Mouse (Mus musculus) olfactory bulb, adult 2 months (tissue): Measurements from ENCODE around the gene Abhd17b. TPM values are rescaled to one million over a fixed set of nuclear protein-coding genes. Genes with fewer than 3 reads are reported as not detected.

Experiments
- H3K27ac ChIP-seq: fragments of 200-500 bp; 2 replicates; pipeline ENCODE4 v1.5.1; 2012; ENCODE audit warnings: low read depth, low read length; ENCODE audit not compliant: insufficient read depth
- H3K4me1 ChIP-seq: fragments of 200-500 bp; 2 replicates; pipeline ENCODE4 v1.6.1; 2012; ENCODE audit warnings: low read length; ENCODE audit not compliant: control insufficient read depth, insufficient read depth
- H3K4me3 ChIP-seq: fragments of 200-500 bp; 2 replicates; pipeline ENCODE4 v1.5.1; 2012; ENCODE audit warnings: mild to moderate bottlenecking, low read depth, low read length, moderate library complexity; ENCODE audit not compliant: insufficient read depth
- CTCF ChIP-seq: fragments of 200-500 bp; IDR thresholded peaks from 2 replicates; pipeline ENCODE4 v1.5.1; 2012; ENCODE audit warnings: low read depth, mild to moderate bottlenecking, low read length, moderate library complexity; ENCODE audit not compliant: insufficient read depth
- POLR2A ChIP-seq: fragments of 200-500 bp; IDR thresholded peaks from 2 replicates; pipeline ENCODE4 v1.6.1; 2012; ENCODE audit warnings: mild to moderate bottlenecking, low read depth, low read length, moderate library complexity; ENCODE audit not compliant: insufficient read depth
- WGBS: fragments of 180-500 bp; shearing (Covaris S2); methylation state at CpG from one replicate; pipeline ENCODE4 v1.1.7; 2018; 5-methylcytosine and 5-hydroxymethylcytosine counted together
- polyA plus RNA-seq: library from polyadenylated mRNA; stranded (reverse); fragments of >200 nt; gene quantifications from 2 replicates; pipeline ENCODE4 v1.2.4, GENCODE M21; 2012; ENCODE audit warnings: low replicate concordance; ENCODE audit not compliant: missing spikeins, insufficient read depth, insufficient read length

Abhd17b gene
- polyA plus RNA-seq, 1 experiment, result not detected

DNA sequence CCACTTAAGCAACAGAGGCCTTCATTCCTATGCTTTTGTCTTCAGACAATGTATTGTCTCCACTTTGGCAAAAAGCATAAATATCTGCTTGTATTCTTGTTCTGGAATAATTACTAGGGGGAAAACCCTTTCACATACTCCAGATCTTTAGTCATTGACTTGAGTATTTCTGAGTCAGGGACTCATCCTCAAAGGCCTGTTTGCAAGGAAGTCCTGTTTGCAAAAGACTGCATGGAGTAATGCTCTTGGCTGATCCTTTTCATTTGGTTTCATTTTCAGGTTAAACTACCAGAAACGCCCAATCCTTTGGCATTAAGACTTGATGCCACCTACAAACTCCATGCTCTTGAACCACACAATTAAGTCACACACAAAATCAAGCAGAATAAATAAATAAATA lies 9.1 kb upstream of the Abhd17b start:
- 71% methylated on average over 1 of the region's 1 CpGs for WGBS
- Histone ChIP-seq H3K4me1 (peaks cover 5% of the 10 kb centered on the region; the same call in 1 of the 2 replicates), H3K27ac (no peak overlapping the region), H3K4me3 (no peak overlapping the region)
- TF ChIP-seq POLR2A (no peak), CTCF (no peak)

DNA sequence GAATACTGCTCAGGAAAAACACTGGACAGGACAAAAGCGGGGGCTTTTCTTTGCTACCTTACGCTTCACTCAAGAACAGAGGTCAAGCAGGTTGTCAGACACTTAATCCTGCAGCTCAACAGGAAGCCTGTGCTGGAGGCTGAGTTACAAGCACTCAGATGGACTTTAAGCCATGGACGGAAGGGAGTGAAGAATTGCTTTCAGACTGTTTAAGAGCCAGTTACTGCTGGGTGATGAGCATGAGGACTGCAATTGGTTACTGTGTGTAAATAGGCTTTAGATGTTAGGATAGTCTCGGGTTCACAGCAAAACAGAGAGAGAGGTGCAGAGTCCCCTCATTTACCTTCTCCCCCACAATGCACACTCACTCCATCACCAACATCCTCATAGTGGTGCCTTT lies 7.7 kb upstream of the Abhd17b start:
- TF ChIP-seq POLR2A, result no peak
- no peak for TF ChIP-seq CTCF
- WGBS, result 92% methylated on average over 4 of the region's 4 CpGs
- Histone ChIP-seq H3K27ac (no peak overlapping the region), H3K4me3 (no peak overlapping the region), H3K4me1 (peaks cover 5% of the 10 kb centered on the region; the same call in 1 of the 2 replicates)

DNA sequence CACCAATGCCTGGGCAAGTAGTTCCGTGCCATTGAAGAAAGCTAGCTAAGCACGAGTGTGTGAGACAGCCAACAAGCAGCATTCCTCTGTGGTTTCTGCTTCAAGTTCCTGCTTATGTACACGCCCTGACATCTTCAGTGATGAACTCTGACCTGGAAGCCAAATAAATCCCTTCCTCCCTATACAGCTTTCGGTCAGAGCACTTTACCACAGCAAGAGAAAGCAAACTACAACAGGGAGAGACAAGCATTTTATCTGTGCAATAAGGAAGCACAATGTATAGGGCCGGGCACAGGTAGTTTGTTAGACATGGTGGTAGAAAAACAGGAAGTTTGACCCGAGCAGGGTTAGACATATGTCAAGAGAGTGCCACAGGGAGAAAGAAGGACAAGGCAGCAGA lies 6.8 kb upstream of the Abhd17b start:
- TF ChIP-seq CTCF (no peak), POLR2A (no peak)
- H3K4me3 ChIP-seq, result no peak overlapping the region
- 90% methylated on average over 6 of the region's 6 CpGs for WGBS
- H3K27ac ChIP-seq, result no peak overlapping the region
- H3K4me1 ChIP-seq, result peaks cover 5% of the 10 kb centered on the region; the same call in 1 of the 2 replicates

DNA sequence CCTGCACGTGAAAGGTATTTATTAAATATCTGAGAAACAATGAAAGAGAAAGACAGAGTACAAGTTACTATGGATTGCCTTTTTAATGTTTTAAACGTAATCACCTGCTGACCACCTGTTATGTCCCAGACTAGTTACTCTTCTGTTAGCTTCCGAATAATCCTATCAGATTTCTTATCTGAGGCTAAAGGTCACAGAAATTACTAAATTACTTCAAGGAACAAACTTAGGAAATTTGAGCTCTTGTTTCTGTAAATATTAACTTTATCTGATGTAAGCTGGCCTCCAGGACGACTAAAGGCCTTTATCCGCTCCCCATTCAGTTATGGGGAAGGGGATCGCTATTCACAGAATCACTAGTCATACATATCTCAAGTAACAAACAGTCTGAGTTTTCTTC lies 1.3 kb upstream of the Abhd17b start:
- 44% methylated on average over 6 of the region's 6 CpGs for WGBS
- Histone ChIP-seq H3K4me1 (peaks cover 8% of the 10 kb centered on the region), H3K4me3 (no peak overlapping the region), H3K27ac (no peak overlapping the region)
- TF ChIP-seq CTCF (no peak), POLR2A (no peak)

DNA sequence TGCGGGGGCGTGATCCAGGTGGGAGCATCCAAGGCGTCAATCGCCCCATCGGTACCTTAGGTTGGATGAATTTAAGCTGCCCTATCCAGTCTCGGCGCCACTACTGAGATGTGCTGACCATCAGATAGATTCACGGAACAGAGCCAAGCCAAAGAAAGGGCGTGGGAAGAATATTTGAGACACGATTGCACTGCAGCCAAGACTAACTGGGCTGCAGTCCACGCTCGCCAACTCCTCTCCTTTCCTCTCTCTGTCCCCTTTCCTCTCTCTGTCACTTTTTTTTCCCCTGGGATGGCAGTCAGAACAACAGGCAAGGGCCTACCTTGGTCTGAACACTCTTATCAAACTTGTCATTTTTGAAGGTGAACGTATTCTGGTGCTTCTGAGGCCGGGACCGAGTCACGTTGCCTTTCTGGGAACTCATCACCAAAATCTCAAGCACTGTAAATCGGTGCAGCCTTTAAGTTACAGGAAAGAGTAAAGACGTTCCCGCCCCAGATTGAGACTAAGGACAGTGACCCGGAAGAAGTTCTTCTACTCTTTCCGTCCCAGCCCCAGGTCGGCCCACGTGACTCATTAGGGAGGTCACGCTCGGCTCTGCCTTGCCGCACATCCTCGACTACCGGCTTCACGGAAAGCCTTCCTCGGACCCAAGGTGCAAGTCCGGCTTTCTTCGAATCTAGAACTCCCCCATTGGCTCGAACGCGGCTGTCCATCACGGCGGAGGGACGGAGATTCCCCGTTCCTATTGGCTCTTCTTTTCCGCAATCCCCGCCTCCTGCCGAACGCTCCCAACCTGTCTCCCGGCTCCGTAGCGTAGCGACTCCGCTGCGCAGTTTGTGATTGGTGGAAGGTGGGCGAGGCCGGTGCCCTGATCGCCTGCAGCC lies 457 bp upstream of the Abhd17b start, which contains the start of gene 1110059E24Rik:
Gene 1110059E24Rik (minus strand): TSS at position 692 of the 887 bp plus-strand sequence.
- Histone ChIP-seq H3K4me1 (peaks cover 5% of the 10 kb centered on the region), H3K27ac (peak within 1 kb of the TSS; percentile 84), H3K4me3 (peak within 1 kb of the TSS; percentile 77)
- TF ChIP-seq CTCF (no peak), POLR2A (peak; percentile 39; the same call in 1 of the 2 replicates)
- WGBS, result 5% methylated on average over 52 of the region's 52 CpGs

DNA sequence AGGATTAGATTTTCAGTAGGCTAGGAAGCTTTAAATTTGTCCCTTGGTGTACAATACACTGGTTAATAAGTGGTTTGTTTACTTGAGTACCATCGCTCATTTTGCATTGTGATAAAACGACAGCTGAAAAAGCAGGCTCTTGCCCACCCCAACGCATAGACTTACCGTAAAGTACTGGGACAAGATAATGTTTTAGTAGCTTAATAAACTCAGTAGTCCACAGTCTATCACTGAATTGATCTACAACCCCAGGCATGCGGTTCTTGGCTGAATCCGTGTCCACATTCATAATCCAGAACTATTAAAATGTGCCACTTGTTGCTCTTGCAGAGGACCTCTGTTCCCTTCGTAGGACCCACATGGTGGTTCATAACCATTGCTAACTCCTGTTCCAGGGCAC lies 1.8 kb downstream of the Abhd17b start:
- Histone ChIP-seq H3K4me1 (peaks cover 2% of the 10 kb centered on the region; the same call in 1 of the 2 replicates), H3K4me3 (no peak overlapping the region), H3K27ac (no peak overlapping the region)
- TF ChIP-seq POLR2A, result no peak
- TF ChIP-seq CTCF, result no peak
- WGBS, result 9% methylated on average over 7 of the region's 7 CpGs

DNA sequence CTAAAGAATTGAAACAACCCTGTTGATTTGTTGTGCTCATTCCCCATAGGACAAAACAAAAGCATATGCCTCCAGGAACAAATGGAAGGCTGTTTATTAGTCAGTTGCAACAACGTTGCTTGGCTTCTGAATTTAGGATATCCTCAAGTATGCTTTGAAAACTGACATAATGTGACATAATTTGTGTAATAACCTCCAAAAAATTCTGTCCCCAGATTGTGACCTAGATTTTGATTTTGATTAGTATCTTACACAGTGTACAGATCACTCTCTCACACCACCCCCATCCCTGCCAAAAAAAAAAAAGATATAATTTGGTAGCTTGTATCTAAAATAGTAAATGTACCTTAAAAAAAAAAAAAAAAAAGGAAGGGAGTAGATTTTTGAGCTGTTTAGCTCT lies 7.7 kb downstream of the Abhd17b start:
- Histone ChIP-seq H3K27ac (no peak overlapping the region), H3K4me1 (no peaks in the 10 kb centered on the region), H3K4me3 (no peak overlapping the region)
- 57% methylated on average over 1 of the region's 1 CpGs for WGBS
- TF ChIP-seq POLR2A (no peak), CTCF (no peak)

DNA sequence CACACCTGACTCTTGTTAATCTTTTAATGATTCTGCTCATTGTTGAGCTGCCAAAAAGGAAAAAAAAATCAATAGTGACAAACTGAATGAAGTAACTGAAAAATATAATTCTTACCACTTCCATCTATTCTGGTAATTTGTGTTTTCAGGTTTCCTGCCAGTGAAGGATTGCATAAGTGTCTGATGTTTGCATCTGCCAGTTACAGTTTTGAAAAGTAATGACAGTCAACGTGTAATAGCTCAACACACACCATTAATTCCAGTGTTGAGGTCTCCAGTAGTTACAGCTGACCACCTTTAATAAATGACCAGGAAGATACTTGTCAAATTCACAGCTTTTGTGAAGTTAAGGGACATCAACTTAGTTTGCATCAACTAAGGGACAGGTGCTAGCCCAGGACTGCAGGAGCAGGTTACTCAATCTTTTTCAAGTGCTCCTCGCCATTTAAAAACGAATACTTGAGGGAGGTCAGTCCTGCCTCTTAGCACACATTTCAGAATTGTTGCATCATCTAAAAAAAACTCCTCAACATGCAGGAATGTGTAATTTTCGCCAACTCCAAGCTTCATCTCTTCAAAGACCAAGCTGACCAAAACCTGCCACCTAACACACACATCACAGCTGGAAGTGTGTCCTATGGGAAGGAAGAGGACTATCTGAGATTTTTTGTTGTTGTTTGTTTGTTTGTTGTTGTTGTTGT lies 10.9 kb downstream of the Abhd17b start:
- Histone ChIP-seq H3K27ac (no peak overlapping the region), H3K4me1 (0 out of 2 replicates have a peak, but pooled peaks cover 3% of the 10 kb centered on the region), H3K4me3 (no peak overlapping the region)
- 76% methylated on average over 4 of the region's 4 CpGs for WGBS
- no peak for TF ChIP-seq POLR2A
- no peak for TF ChIP-seq CTCF

DNA sequence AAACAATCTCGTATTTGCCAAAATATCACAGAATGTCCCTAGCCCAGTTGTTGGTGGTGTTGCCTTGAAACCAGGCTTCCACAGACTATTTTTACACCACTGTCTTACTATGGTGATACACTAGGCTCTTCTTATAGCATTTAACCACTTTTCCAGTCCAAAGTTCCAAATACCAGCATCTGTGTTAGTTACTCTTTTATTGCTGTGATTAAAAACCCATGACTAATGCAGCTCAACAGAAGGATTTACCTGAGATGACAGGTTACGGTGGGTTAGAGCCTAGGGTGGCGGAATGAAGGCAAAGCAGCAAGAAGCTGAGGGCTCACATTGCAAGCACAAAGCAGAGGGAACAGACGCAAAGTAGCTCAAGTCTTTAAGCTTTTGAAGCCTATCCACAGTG lies 16.7 kb downstream of the Abhd17b start:
- Histone ChIP-seq H3K4me3 (no peak overlapping the region), H3K27ac (no peak overlapping the region), H3K4me1 (0 out of 2 replicates have a peak, but pooled peaks cover 3% of the 10 kb centered on the region)
- TF ChIP-seq CTCF, result no peak
- no peak for TF ChIP-seq POLR2A
- WGBS, result 93% methylated on average over 4 of the region's 4 CpGs
